Mouse (Mus musculus) small intestine, adult 2 months (tissue): ENCODE measurements at regions not wholly inside any gene's neighbourhood (a gene's known extent, or its start where the extent isn't known, plus 50 kb on each side); places are given as distances from the start of the nearest gene placed in this dataset.

Source experiments
- CTCF ChIP-seq: fragments of 200-500 bp; IDR thresholded peaks from 2 replicates; pipeline ENCODE4 v1.5.1; 2012; ENCODE audit warnings: low read depth, mild to moderate bottlenecking, control low read depth, inconsistent platforms, low read length, moderate library complexity, mixed read lengths; ENCODE audit not compliant: insufficient replicate concordance, insufficient read length; ENCODE audit errors: extremely low read depth
- POLR2A ChIP-seq: fragments of 200-500 bp; IDR thresholded peaks from 2 replicates; pipeline ENCODE4 v1.6.1; 2012; ENCODE audit warnings: low read depth, mild to moderate bottlenecking, control low read depth, inconsistent platforms, low read length, moderate library complexity

GRCm38 (mm10) chr5:38945903-38946686 lies 69.5 kb upstream of the Clnk start:
- TF ChIP-seq CTCF (no peak), POLR2A (no peak)
